Mouse (Mus musculus): ENCODE measurements at regions not wholly inside any gene's neighbourhood (a gene's known extent, or its start where the extent isn't known, plus 50 kb on each side); places are given as distances from the start of the nearest gene placed in this dataset.

GRCm38 (mm10) chr3:61428713-61429112, 63.0 kb upstream of the B430305J03Rik start:
- H3K4me1 ChIP-seq (ENCODE audit: control insufficient read depth in 1 of 2, insufficient read depth in 2 of 2), result no peaks in the 10 kb centered on the region
- no peak for TF ChIP-seq MAX (IDR thresholded peaks at IDR 0.05; ENCODE audit: low read length)
- TF ChIP-seq ZC3H11A (IDR thresholded peaks at IDR 0.05; ENCODE audit: low read depth, low read length), result no peak
- TF ChIP-seq RCOR1 (conservative IDR thresholded peaks at IDR 0.05; ENCODE audit: low read depth, low read length), result no peak
- TF ChIP-seq SMC3 (IDR thresholded peaks at IDR 0.05; ENCODE audit: low read depth, low read length), result no peak
- TF ChIP-seq MXI1 (IDR thresholded peaks at IDR 0.05; ENCODE audit: low read depth, low read length), result no peak
- TF ChIP-seq ELF1 (IDR thresholded peaks at IDR 0.05; ENCODE audit: low read depth, low read length), result no peak
- no peak for TF ChIP-seq RAD21 (IDR thresholded peaks at IDR 0.05; ENCODE audit: low read depth, low read length)
- no peak for TF ChIP-seq BHLHE40 (IDR thresholded peaks at IDR 0.05; ENCODE audit: low read depth, low read length)
- TF ChIP-seq POLR2AphosphoS2 (IDR thresholded peaks at IDR 0.05; ENCODE audit: low read depth, low read length), result no peak
- TF ChIP-seq MAFK (IDR thresholded peaks at IDR 0.05; ENCODE audit: insufficient replicate concordance, low read length), result no peak
- no peak for TF ChIP-seq IRF4 (IDR thresholded peaks at IDR 0.05; ENCODE audit: low read depth, low read length)
- no peak for TF ChIP-seq TCF12 (IDR thresholded peaks at IDR 0.05; ENCODE audit: low read depth, low read length)
- TF ChIP-seq TBP (conservative IDR thresholded peaks at IDR 0.05; ENCODE audit: low read depth, low read length), result no peak
- TF ChIP-seq ZMIZ1 (IDR thresholded peaks at IDR 0.05; ENCODE audit: low read depth, low read length), result no peak
- TF ChIP-seq CHD2 (IDR thresholded peaks at IDR 0.05; ENCODE audit: low read length), result no peak
- no peak for TF ChIP-seq CTCF (conservative IDR thresholded peaks at IDR 0.05 in 1 of 2, IDR thresholded peaks at IDR 0.05 in 1 of 2; ENCODE audit: low read depth in 2 of 2, low read length in 2 of 2)
- TF ChIP-seq KAT2A (IDR thresholded peaks at IDR 0.05; ENCODE audit: insufficient replicate concordance, low read length), result no peak
- TF ChIP-seq NELFE (IDR thresholded peaks at IDR 0.05; ENCODE audit: low read depth, low read length), result no peak
- H3K9me3 ChIP-seq (replicated peaks; ENCODE audit: low read length), result peaks cover 32% of the 10 kb centered on the region
- H3K4me2 ChIP-seq (ENCODE audit: insufficient read depth, low read depth, poor library complexity, severe bottlenecking), result no peak overlapping the region
- no peak overlapping the region for H3K9ac ChIP-seq (ENCODE audit: insufficient read depth, low read depth)
- H3K36me3 ChIP-seq (replicated peaks in 1 of 2; ENCODE audit: control insufficient read depth in 1 of 2, insufficient read depth in 1 of 2, low read length in 1 of 2), result no peaks in the 10 kb centered on the region
- dilution Hi-C loops (cut with MboI; ENCODE audit: extremely low pct_ligation_motif_present, extremely low pct_unique_long_range_greater_than_20kb, low sequenced_read_pairs), result no loop called here
- no peak for DNase-seq (ENCODE audit: extremely low read depth)
- no peak overlapping the region for H3K27ac ChIP-seq (ENCODE audit: insufficient read depth, low read depth)
- H3K4me3 ChIP-seq (replicated peaks in 1 of 3; ENCODE audit: low read depth in 2 of 3, low read length in 2 of 3, poor library complexity in 1 of 3), result no peak overlapping the region
- in situ Hi-C loops (cut with MboI; ENCODE audit: low pct_ligation_motif_present, low pct_unique_long_range_greater_than_20kb, low sequenced_read_pairs), result no loop called here
- no peaks in the 10 kb centered on the region for H3K79me2 ChIP-seq (replicated peaks; ENCODE audit: control insufficient read depth, extremely low read depth, insufficient read depth, poor library complexity, severe bottlenecking)
- no peaks in the 10 kb centered on the region for H3K27me3 ChIP-seq (replicated peaks)

DNA sequence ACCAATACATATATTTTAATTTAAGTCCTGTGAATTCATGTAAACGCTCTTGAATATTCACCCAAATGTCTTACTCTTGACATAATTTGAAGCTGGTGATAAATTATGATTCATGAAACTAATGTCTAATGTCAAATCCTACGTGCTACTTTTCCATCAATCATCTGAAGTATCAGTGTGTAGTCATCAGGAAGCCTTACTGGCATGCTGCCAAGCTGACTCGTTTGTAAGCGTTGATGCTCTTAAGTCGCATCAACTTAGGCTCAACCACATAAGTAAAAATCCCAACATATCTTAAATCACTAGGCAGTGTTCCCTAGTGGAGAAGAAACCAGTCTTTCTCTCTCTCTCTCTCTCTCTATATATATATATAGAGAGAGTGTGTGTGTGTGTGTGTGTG, 58.2 kb upstream of the B430305J03Rik start:
- no peak for DNase-seq (ENCODE audit: extremely low read depth)
- TF ChIP-seq TBP (conservative IDR thresholded peaks at IDR 0.05; ENCODE audit: low read depth, low read length) (no peak), SIN3A (IDR thresholded peaks at IDR 0.05; ENCODE audit: low read length) (no peak), MAZ (IDR thresholded peaks at IDR 0.05; ENCODE audit: low read depth, low read length) (no peak), ZC3H11A (IDR thresholded peaks at IDR 0.05; ENCODE audit: low read depth, low read length) (no peak), JUND (conservative IDR thresholded peaks at IDR 0.05; ENCODE audit: low read depth, low read length) (no peak), ELF1 (IDR thresholded peaks at IDR 0.05; ENCODE audit: low read depth, low read length) (no peak), POLR2AphosphoS2 (IDR thresholded peaks at IDR 0.05; ENCODE audit: low read depth, low read length) (no peak), MAX (IDR thresholded peaks at IDR 0.05; ENCODE audit: low read length) (no peak), CTCF (conservative IDR thresholded peaks at IDR 0.05 in 1 of 2, IDR thresholded peaks at IDR 0.05 in 1 of 2; ENCODE audit: low read depth in 2 of 2, low read length in 2 of 2) (no peak)
- in situ Hi-C loops (cut with MboI; ENCODE audit: low pct_ligation_motif_present, low pct_unique_long_range_greater_than_20kb, low sequenced_read_pairs), result no loop called here

More for the DNA sequence above, 58.2 kb upstream of the B430305J03Rik start:
- no peaks in the 10 kb centered on the region for H3K4me1 ChIP-seq (ENCODE audit: control insufficient read depth in 1 of 2, insufficient read depth in 2 of 2)
- H3K4me3 ChIP-seq (replicated peaks in 1 of 3; ENCODE audit: low read depth in 2 of 3, low read length in 2 of 3, poor library complexity in 1 of 3), result no peak overlapping the region
- no peak overlapping the region for H3K4me2 ChIP-seq (ENCODE audit: insufficient read depth, low read depth, poor library complexity, severe bottlenecking)
- peaks cover 27% of the 10 kb centered on the region for H3K9me3 ChIP-seq (replicated peaks; ENCODE audit: low read length)
- H3K79me2 ChIP-seq (replicated peaks; ENCODE audit: control insufficient read depth, extremely low read depth, insufficient read depth, poor library complexity, severe bottlenecking), result no peaks in the 10 kb centered on the region
- no peaks in the 10 kb centered on the region for H3K36me3 ChIP-seq (replicated peaks in 1 of 2; ENCODE audit: control insufficient read depth in 1 of 2, insufficient read depth in 1 of 2, low read length in 1 of 2)
- dilution Hi-C loops (cut with MboI; ENCODE audit: extremely low pct_ligation_motif_present, extremely low pct_unique_long_range_greater_than_20kb, low sequenced_read_pairs), result no loop called here
- no peak overlapping the region for H3K9ac ChIP-seq (ENCODE audit: insufficient read depth, low read depth)
- H3K27me3 ChIP-seq (replicated peaks), result no peaks in the 10 kb centered on the region
- H3K27ac ChIP-seq (ENCODE audit: insufficient read depth, low read depth), result no peak overlapping the region
